Mouse (Mus musculus) layer of hippocampus, adult 18-20 months (tissue): Measurements from ENCODE around the gene Zfp978. TPM values are rescaled to one million over a fixed set of nuclear protein-coding genes. Genes with fewer than 3 reads are reported as not detected.
"Not testable (repeated sequence)": the region's sequence is repeated elsewhere in the genome, so short reads cannot be mapped to it uniquely, and the experiment has no call there.

Source experiments
- DNase-seq, 2 experiments: peaks; one replicate each; pipeline ENCODE4 v3.0.0; 2022; ENCODE audit warnings: low spot score in 2 of 2
- long read RNA-seq: library from polyadenylated mRNA; stranded (forward); transcript quantifications from one replicate; pipeline ENCODE4 v2.0.0, GENCODE M21; 2021
- total RNA-seq, 2 experiments: library from RNA; stranded (reverse); gene quantifications; 2 replicates each; pipeline ENCODE4 v1.2.3; 2021

Gene Zfp978
- not detected for total RNA-seq
- long read RNA-seq: 0 reads

GRCm38 (mm10) chr4:147361003-147361402, at the start of gene Zfp978:
TSS of gene Zfp978 (plus strand) at chr4:147361303.
- not testable (repeated sequence) for DNase-seq

DNA sequence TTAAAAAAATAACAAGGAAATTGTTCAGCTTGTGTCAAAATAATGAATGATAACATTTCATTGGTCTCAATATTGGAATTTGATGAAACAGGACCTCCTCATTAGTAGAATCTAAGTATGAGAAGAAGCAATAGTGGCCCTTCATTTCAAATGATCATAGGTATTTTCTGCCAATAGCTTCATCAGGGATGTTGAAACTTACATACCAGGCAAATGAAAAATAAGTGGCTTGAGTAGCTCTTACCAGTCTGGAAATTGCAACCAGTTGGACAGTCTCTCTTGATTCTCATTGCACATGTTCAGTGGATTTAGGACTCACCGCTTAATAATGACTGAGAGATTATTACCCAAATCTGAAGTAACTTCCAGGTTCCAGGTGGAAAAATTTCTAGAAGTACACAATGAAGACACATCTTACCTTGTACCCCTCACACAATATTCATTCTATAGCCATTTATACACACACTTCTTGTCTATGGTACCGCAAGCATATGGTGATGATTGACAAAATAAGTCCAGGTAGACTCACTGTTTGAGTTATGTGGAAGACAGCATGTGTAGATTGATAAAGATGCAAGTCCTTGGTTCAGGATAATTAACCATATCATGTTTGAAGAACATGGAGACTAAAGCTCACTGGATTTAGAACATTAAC, 25.9 kb upstream of the Zfp978 start:
- DNase-seq: not testable (repeated sequence)

- DNase-seq: not testable (repeated sequence)
Measured at GRCm38 (mm10) chr4:147335691-147336367, 25.3 kb upstream of the Zfp978 start.

DNA sequence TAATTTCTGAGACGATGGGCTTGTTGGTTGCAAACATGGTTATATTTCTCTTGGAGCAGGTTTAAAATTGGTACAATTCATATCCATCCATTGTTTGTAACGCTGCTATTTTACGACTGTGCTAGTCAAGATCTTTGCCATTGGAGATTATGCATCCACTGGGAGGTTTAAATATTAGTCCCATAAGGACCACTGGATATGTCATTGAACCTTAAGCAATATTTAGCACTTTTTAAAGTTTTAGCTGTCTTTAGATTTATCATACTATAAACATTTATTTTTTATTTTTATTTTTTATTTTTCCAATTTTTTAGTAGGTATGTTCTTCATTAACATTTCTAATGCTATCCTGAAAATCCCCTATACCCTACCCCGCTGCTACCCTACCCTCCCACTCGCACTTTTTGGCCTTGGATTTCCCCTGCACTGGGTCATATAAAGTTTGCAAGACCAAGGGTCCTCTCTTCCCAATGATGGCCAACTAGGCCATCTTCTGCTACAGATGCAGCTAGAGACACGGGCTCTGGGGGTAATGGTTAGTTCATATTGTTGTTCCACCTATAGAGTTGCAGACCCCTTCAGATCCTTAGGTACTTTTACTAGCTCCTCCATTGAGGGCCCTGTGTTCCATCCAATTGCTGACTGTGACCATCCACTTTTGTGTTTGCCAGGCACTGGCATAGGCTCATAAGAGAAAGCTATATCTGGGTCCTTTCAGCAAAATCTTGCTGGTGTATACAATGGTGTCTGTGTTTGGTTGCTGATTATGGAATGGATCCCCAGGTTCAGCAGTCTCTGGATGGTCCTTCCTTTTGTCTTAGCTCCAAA, 24.5 kb upstream of the Zfp978 start:
- DNase-seq: not testable (repeated sequence)

DNA sequence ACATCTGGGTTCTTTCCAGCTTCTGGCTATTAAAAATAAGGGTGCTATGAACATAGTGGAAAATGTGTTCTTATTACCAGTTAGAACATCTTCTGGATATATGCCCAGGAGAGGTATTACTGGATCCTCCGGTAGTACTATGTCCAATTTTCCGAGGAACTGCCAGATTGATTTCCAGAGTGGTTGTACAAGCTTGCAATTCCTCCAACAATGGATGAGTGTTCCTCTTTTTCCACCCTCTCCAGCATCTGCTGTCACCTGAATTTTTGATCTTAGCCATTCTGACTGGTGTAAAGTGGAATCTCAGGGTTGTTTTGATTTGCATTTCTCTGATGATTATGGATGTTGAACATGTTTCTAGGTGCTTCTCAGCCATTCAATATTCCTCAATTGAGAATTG, 23.6 kb upstream of the Zfp978 start:
- DNase-seq: not testable (repeated sequence)

GRCm38 (mm10) chr4:147338032-147338610, 23.0 kb upstream of the Zfp978 start:
- no peak for DNase-seq

DNA sequence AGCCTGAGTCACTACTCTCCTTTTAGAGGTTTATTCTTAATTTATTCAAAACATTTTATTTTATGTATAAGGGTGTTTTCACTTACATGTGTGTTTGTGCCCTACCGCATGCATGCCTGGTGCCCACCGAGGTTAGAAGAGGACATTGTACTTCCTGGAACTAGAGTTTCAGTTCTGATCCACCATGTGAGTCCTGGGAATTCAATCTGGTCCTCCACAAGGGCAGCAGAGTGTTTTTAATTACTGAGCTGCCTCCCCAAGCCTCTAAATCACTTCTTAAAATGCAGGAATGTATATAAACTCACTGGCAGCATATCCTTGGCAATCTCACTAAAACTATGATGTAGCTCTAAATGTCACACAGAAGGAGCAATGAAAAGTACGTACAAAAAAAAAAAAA, 22.4 kb upstream of the Zfp978 start:
- DNase-seq: not testable (repeated sequence)

- DNase-seq: not testable (repeated sequence)
Measured at GRCm38 (mm10) chr4:147339601-147340219, 21.4 kb upstream of the Zfp978 start.

GRCm38 (mm10) chr4:147340236-147340635, 20.9 kb upstream of the Zfp978 start:
- DNase-seq: not testable (repeated sequence)

GRCm38 (mm10) chr4:147340876-147341275, 20.2 kb upstream of the Zfp978 start:
- DNase-seq: not testable (repeated sequence)

DNA sequence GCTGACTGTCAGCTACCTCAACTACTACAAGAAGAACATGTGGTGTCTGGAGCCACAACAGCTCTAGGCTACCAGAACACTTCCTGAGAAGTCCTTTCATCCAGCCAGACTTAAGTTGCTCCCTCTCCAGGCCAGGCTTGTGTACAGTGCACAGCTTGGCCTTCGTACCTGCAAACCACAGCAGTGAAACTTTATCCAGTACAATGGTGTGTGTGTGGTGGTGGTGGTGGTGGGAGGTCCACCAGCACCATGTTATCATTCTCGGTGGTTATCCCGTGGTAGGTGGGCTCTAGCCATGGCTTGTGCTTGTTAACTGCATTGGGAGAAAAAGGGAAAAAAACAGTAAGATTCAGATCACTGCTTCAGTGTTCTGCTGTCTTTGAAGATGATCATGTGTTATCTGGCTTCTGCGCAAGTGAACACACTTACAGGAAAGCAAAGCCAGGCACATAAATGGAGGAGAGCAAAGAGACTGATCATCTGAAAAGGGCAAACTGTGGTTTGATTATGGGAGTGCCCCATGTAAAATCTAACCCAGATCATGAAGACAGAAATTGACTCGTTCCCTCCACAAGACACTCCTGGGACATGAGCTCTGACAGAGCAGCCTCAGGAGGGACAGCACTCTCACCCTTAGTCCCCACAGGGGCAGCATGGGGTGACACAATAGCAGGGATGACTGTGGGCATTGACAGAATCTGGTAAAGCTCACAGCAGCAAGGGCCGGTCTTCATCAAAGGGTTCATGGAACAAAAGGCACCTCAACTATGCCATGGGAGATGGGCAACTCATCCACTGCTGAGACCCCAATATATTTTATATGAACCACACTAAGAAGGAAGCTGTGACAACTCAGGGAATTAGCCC, 17.8 kb upstream of the Zfp978 start:
- not testable (repeated sequence) for DNase-seq

GRCm38 (mm10) chr4:147345061-147345554, 16.0 kb upstream of the Zfp978 start:
- not testable (repeated sequence) for DNase-seq

DNA sequence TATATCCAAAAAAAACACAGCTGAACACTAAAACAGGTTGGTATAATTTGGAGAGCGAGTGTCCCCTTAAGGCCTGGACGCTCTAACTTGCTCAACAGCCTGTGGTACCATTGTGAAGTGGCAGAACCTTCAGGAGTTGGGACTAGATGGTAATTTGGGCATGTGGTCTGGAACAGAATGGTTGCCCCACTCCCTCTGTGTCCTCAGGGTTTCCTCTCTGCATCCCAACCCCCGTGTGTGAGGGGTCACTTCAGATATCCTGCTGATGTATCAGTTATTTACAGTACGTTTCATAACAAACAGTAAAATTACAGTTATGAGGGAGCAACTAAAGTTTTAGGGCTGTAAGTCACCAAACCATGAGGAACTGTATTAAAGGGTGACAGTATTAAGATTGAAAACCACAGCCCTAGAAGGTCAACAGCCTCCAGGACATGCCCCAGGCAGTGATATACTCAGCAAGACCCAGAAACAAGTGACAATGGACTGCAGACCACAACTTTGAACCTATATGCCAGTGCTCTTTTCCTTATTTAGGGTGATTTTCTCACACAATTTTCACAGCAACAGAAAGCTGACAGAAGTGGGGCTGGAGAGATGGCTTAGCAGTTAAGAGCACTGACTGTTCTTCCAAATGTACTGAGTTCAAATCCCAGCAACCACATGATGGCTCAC, 14.6 kb upstream of the Zfp978 start:
- not testable (repeated sequence) for DNase-seq

- not testable (repeated sequence) for DNase-seq
Measured at GRCm38 (mm10) chr4:147347300-147347699, 13.8 kb upstream of the Zfp978 start.

DNA sequence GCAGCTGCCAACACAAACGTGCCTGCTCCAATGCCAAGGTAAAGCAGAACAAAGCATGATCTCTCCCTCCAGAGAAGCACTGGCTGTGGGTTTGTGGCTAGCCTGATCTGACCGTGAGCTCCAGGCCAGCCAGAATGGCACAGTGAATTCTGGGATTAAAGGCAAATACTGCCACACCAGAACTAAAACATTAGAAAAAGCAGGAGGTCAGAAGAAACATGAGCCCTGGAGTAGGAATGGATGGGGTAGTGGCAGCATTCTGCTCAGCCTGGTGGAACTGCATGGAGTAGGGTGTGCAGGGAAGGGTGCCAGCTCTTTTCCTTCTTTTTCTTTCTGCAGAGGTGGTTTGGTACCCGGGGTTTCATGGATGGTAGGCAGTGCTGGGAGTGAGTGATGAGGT, 13.2 kb upstream of the Zfp978 start:
- DNase-seq: not testable (repeated sequence)

DNA sequence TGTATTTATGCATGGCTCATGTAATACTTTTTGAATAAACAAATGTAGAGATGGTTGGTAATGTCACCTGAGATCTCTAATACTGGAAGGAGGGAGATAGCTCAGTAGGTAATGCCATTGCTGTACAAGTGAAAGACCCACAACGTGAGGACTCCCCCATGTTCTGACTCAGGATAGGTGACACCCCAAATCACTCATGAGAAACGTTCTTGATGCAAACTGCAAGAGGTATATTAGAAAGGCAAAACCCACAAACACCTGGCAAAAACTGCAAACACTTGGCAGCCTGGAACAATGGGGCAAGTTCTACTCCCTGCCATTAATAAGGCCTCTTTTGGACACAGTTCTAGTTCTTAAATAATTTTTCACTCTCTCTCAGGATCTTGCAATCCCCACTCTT, 12.7 kb upstream of the Zfp978 start:
- DNase-seq: not testable (repeated sequence)

- DNase-seq: not testable (repeated sequence)
Measured at GRCm38 (mm10) chr4:147348906-147349686, 12.0 kb upstream of the Zfp978 start.

DNA sequence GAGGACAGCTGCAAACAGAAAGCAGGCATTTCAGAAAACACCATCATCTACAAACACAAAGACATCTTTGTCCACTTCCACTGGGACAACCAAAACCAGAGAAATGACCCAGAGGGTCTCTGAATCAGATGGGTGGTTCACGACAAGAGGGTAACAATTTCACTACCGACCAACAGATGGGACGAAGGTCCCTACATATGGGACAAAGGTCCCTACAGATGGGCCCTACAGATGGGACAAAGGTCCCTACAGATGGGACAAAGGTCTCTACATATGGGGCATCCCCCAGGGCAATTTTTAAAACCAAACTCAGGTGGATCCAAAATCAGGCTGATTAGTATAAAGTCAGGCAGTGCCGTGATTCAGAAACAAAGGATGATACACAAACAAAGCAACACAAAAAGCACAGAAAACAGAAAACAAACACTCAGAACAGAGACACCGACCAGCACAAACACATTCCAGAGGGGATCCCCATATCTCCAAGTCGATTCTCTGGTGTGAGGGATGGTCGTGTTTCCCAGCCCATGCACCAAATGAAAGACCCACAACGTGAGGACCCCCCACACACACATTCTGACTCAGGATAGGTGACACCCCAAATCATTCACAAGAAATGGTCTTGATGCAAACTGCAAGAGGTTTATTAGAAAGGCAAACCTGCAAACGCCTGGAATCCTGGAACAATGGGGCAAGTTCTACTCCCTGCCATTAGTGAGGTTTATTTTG, 11.3 kb upstream of the Zfp978 start:
- DNase-seq: not testable (repeated sequence)
